Mouse (Mus musculus) adrenal gland, postnatal 25 days (tissue): ENCODE results near the gene Med25. TPM values are rescaled to one million over a fixed set of nuclear protein-coding genes. Genes with fewer than 3 reads are reported as not detected.
A peak's percentile ranks its signal among the peaks of the same experiment; 100 is the strongest.
"Not testable (repeated sequence)": the region's sequence is repeated elsewhere in the genome, so short reads cannot be mapped to it uniquely, and the experiment has no call there.

Source experiments
- DNase-seq: peaks from one replicate; pipeline ENCODE4 v3.0.0; 2021; ENCODE audit warnings: mixed read lengths
- total RNA-seq: library from RNA; stranded (reverse); gene quantifications from 2 replicates; pipeline ENCODE4 v1.2.3, GENCODE M21; 2021

Med25 gene
- total RNA-seq, 1 experiment from 2014 or later: 103 TPM

GRCm38 (mm10) chr7:44893197-44893596 is 685 bp upstream of the Med25 start:
- no peak for DNase-seq

- DNase-seq: no peak
These were observed 901 bp downstream of the Med25 start for GRCm38 (mm10) chr7:44891611-44892010.

- no peak for DNase-seq
These were observed 1.8 kb downstream of the Med25 start for GRCm38 (mm10) chr7:44890737-44891136.

- no peak for DNase-seq
These were observed 2.3 kb downstream of the Med25 start for GRCm38 (mm10) chr7:44890180-44890579.

DNA sequence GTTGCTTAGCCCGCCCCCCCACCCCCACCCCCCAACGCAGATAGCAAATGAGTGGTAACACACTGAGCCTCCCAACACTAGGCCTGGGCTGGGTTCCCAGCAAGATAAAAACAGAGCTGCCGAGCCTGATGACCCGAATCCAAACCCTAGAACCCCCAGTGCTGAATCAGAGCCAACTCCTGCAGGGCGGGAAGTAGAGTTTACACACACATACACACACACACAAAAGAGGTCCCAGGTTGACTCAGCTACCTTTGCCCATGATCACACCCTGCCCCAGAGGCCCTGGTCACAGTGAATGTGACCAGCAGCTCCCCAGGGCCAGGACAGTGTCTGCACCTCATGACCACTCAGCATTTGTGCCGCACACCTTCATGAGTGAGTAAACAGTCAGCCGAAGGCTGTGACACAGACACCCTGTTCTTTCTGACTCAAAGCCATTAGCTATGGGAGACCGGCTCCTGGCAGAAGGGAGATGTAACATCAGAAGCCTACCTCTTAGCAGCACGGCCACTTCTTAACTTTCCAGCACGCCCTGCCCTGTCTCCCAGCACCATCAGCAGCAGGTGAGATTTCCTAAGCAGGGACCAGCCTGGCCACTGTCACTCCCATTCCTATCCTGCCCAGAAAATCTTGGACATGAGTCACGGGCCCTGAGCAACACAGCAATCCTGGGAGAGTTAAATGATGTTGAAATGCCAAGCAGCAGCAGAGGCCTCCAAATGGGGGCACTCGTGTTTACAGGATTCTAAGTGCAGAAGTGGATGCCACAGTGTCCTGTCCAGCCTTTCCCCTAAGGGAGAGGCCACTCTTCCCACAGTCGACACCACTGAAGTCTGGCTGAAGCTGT is 4.0 kb downstream of the Med25 start:
- DNase-seq: no peak

- no peak for DNase-seq
These were observed 5.5 kb downstream of the Med25 start for GRCm38 (mm10) chr7:44886964-44887363.

DNA sequence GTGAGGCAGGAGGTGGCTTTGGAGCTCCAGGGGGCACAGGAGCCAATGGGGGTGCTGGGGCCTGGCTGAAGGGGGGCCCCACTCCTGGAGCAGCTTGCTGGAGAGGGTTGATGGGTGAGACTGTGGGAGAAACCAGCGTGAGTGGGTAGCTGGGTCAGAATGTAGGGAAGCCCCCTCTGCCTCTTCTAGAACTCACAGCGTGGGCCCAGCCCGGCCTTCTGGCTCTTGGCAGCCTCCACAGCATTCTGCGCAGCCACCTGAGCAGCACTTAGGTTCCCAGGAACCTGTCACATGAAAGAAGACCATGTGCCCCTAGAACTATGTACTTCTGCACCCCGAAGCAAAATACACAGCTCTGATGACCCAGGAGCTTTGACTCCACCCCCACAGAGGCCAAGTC is 7.9 kb downstream of the Med25 start:
- DNase-seq: no peak

- peak; percentile 62 for DNase-seq
These were observed 9.5 kb downstream of the Med25 start for GRCm38 (mm10) chr7:44883036-44883435.

GRCm38 (mm10) chr7:44877833-44878232 is 14.7 kb downstream of the Med25 start:
- no peak for DNase-seq

GRCm38 (mm10) chr7:44871774-44872173 is 20.7 kb downstream of the Med25 start:
- not testable (repeated sequence) for DNase-seq

DNA sequence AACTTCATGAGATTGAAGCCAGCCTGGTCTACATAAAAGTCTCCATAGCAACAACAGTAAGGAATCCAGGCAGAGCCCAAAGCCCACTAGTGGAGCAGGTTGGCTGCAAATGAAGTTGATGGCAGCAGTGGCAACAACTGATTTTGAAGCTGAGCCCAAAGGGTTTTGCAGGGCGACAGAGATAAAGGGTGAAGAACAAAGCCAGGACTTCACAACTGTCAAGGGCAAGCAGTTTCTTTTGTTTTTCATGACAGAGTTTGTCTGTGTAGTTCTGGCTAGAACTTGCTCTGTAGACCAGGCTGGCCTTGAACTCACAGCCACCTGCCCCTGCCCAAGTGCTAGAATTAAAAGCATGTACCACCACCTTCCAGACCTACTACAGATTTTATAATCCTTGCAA is 21.3 kb downstream of the Med25 start:
- DNase-seq: no peak

- DNase-seq: no peak
These were observed 21.9 kb downstream of the Med25 start for GRCm38 (mm10) chr7:44870614-44871013.

GRCm38 (mm10) chr7:44869697-44870528 is 22.6 kb downstream of the Med25 start, which contains the start of gene Ptov1:
Gene Ptov1, minus strand, starts transcription at chr7:44869788.
- DNase-seq: peak; percentile 88

DNA sequence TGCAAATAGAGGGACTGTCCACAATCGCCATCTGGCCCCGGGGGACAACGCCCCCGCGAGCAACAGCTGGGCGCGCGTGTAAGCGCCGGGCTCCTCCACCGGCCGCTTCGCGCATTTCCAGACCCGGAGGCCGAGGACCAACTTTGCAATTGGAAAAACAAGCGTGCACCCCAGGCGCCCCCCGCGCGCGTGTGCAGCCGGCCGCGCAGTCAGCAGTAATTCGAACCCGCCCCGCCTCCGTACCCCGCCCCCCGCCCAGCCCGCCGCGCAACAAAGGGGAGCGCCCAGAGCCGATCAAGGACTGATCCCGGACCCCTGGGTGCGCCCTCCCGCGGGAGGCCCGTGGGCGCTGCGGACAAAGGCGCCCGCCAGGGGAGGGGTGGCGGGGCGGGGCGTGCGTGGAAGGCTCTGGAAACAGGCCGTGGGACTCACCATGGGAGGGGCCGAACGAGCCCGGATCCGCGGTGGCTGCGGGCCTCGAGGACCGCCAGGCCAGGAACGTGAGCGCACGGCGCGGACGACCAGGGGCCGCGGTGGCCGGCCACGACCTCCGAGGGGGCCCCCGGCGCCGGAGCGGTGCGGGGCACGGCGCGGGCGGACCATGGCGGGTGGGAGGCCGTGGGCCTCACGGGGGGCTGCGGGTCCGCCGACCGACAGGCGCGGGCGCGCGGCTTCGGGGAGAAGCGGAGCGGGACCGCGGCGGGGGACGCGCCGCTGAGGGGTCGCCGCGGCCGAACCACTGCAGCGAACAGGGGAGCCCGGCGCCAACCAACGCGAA is 23.4 kb downstream of the Med25 start:
- peak; percentile 77 for DNase-seq

DNA sequence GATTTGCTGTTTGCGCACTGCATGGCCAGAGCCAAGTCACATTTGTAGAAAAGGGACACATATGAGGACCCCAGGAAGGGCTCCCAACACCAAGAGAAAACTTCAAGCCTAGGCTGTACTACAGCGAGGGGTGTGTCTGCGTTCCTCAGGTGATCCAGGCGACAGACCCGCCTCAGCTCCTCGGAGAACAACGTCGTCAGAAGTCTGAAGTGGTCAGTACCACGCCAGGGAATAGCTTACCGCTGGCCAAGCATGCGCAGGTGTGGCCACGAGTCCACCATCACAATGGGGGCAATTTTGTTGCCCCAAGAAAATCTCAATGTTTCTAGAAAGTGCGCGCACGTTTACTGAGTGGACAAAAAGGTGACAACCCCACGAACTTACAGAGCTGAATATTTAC is 24.0 kb downstream of the Med25 start:
- no peak for DNase-seq

DNA sequence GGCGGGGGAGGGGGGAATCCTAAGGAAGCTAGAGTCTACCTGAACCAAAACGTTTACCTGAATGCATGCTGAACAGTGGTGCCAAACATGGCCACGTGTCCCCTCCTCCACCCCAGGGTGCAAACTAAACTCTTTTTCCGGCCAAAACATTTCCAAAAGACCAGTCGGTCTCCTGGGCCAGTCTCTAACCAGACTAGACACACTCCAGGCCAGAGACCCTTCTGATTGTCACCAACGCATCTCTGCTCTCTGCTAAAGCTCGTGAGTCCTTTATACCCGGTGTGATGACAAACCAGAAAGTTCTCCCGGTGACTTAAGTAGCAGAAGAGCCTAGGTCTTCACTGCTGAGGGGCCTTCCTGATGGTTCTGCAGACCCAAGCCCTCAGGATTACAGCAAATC is 24.7 kb downstream of the Med25 start:
- DNase-seq: no peak

- no peak for DNase-seq
These were observed 25.4 kb downstream of the Med25 start for GRCm38 (mm10) chr7:44867010-44867702.

- DNase-seq: peak; percentile 73
These were observed 26.1 kb downstream of the Med25 start for GRCm38 (mm10) chr7:44866276-44867009.

DNA sequence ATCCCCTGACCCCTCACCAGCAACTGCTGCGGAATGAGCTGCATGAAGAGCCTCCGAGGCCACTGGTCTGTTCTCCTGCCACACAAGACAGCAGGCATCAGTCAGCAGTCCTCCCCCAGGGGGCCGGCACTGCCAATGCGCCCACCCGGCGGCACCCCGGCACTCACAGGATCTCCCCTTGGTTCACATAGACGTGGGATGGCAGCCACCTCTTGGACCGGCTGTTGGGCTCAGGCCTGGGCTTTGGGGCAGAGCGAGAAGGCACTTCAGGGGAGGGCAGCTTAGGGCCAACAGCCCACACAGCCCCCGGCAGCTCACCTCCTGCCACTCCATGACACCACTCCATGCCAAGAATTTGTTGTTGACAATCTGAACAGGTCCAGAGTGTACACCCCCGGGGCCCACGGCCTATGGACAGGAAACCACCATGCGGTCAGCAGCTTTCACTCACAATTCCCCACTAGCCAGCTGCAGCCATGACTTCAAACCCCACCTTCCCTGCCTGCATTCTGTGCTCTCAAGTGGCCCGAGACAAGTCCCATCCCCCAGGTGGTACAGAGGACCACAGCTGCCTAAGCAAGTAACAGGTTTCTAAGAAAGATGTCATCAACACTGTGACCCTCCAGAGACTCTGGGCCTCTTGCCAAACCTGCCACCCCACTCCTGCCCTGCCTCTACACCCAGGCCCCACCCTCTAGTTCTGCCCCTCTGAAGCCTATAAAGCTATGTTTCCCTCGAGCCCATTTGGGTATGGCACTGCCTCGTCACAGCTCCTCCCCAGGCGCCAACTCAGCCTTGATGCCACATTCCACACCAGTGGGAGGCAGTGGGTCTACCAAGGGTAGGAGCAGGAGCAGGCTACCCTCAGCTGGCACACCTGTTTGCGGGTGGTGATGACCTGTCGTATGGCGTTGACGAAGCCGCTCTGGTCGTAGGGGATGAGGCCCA is 27.6 kb downstream of the Med25 start:
- DNase-seq: no peak

DNA sequence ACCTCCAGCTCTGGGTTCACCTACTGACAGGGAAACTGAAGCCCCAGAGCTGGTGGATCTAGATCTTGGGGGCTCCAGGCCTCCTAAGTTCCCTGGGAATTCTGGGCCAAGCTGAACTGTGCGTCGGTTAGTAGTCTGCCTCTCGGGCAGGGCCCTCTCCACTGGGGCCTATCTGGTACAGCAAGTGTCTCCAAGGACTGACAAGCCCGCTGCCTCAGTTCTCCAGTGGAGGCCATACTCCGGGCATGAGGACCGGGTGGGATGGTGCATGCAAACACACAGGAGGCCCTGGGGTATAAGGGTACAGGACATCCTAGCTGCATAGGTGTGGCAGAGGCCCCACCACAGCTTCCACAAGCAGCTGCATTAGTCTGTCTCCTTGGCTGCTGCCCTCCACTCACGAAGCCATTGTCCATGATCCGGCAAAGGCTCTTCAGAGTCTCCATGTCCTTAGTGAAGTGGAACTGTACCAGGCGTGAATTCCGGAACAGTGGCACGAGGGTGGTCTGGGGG is 28.5 kb downstream of the Med25 start:
- no peak for DNase-seq
